Mouse (Mus musculus) neural tube, embryonic 12.5 days (tissue): ENCODE measurements around the gene Rnaseh2a. TPM values are rescaled to one million over a fixed set of nuclear protein-coding genes. Genes with fewer than 3 reads are reported as not detected.

Source experiments
- ATAC-seq: fragments of 200-750 bp; cut with Nextera tagmentation; 2 replicates; pipeline ENCODE4 v1.8.0; 2017; ENCODE audit warnings: low read depth, mild to moderate bottlenecking, moderate TSS enrichment, moderate library complexity; ENCODE audit not compliant: low FRiP score
- H3K27ac ChIP-seq: fragments of 300-500 bp; sonication (generic); 2 replicates; pipeline ENCODE4 v1.5.1; 2016
- H3K27me3 ChIP-seq: fragments of 300-500 bp; sonication (generic); replicated peaks from 2 replicates; pipeline ENCODE4 v1.6.1; 2016; ENCODE audit warnings: mild to moderate bottlenecking
- H3K36me3 ChIP-seq: fragments of 300-500 bp; sonication (generic); 2 replicates; pipeline ENCODE4 v1.6.1; 2016; ENCODE audit warnings: mild to moderate bottlenecking
- H3K4me1 ChIP-seq: fragments of 300-500 bp; sonication (generic); 2 replicates; pipeline ENCODE4 v1.6.1; 2016
- H3K4me2 ChIP-seq: fragments of 300-500 bp; sonication (generic); replicated peaks from 2 replicates; pipeline ENCODE4 v1.6.1; 2016; ENCODE audit warnings: mild to moderate bottlenecking
- H3K4me3 ChIP-seq: fragments of 300-500 bp; sonication (generic); 2 replicates; pipeline ENCODE4 v1.5.1; 2016
- H3K9ac ChIP-seq: fragments of 300-500 bp; sonication (generic); 2 replicates; pipeline ENCODE4 v1.6.1; 2016; ENCODE audit warnings: mild to moderate bottlenecking
- H3K9me3 ChIP-seq: fragments of 300-500 bp; sonication (generic); 2 replicates; pipeline ENCODE4 v1.6.1; 2016; ENCODE audit warnings: mild to moderate bottlenecking
- WGBS: fragments of 180-500 bp; shearing (Covaris S2); methylation state at CpG from one replicate; pipeline ENCODE4 v1.1.7; 2016; 5-methylcytosine and 5-hydroxymethylcytosine counted together
- polyA plus RNA-seq: library from polyadenylated mRNA; unstranded; fragments of >200 nt; fragmentation: Nextera tagmentation; extraction: Ambion mirVana; gene quantifications from 2 replicates; pipeline ENCODE4 v1.2.1, GENCODE M21; 2016

The Rnaseh2a gene
- polyA plus RNA-seq = 78.4 and 85.2 TPM in 2 replicates

GRCm38 (mm10) chr8:84969241-84970134 is at the start of gene Rnaseh2a, which contains the start of the genes Gm49661 and Prdx2:
Gene Rnaseh2a, minus strand, starts transcription at chr8:84969767.
Gene Gm49661, minus strand, starts transcription at chr8:84969433.
Gene Prdx2, plus strand, starts transcription at chr8:84969587.
- Histone ChIP-seq H3K27me3 (no peaks in the 10 kb centered on the region), H3K9ac (peak within 1 kb of the TSS; percentile 96), H3K4me2 (peak within 1 kb of the TSS; percentile 91), H3K9me3 (no peaks in the 10 kb centered on the region), H3K4me3 (peak within 1 kb of the TSS; percentile 80), H3K4me1 (peaks cover 26% of the 10 kb centered on the region), H3K36me3 (peaks cover 36% of the 10 kb centered on the region), H3K27ac (peak within 1 kb of the TSS; percentile 50)
- WGBS = under 1% methylated on average over 56 of the region's 56 CpGs
- peak; percentile 74 for ATAC-seq

GRCm38 (mm10) chr8:85017209-85017608 is 47.6 kb upstream of the Rnaseh2a start:
- Histone ChIP-seq H3K4me2 (no peak overlapping the region), H3K9ac (no peak overlapping the region), H3K27ac (no peak overlapping the region), H3K4me1 (peaks cover 7% of the 10 kb centered on the region; the same call in 1 of the 2 replicates), H3K9me3 (no peaks in the 10 kb centered on the region), H3K27me3 (peaks cover 27% of the 10 kb centered on the region), H3K4me3 (no peak overlapping the region), H3K36me3 (peaks cover 50% of the 10 kb centered on the region)
- 63% methylated on average over 5 of the region's 5 CpGs for WGBS
- no peak for ATAC-seq

GRCm38 (mm10) chr8:85016724-85017123 is 47.2 kb upstream of the Rnaseh2a start:
- no peak overlapping the region for H3K27ac ChIP-seq
- ATAC-seq = no peak
- H3K36me3 ChIP-seq = peaks cover 46% of the 10 kb centered on the region
- peaks cover 7% of the 10 kb centered on the region; the same call in 1 of the 2 replicates for H3K4me1 ChIP-seq
- H3K9me3 ChIP-seq = no peaks in the 10 kb centered on the region
- H3K4me2 ChIP-seq = no peak overlapping the region
- H3K4me3 ChIP-seq = no peak overlapping the region
- no peak overlapping the region for H3K9ac ChIP-seq
- H3K27me3 ChIP-seq = peaks cover 30% of the 10 kb centered on the region
- 74% methylated on average over 10 of the region's 10 CpGs for WGBS

- Histone ChIP-seq H3K27me3 (peaks cover 45% of the 10 kb centered on the region), H3K27ac (no peak within 1 kb of the TSS), H3K4me3 (peak within 1 kb of the TSS; percentile 19; the same call in 1 of the 2 replicates), H3K4me2 (peak within 1 kb of the TSS; percentile 66), H3K9me3 (no peaks in the 10 kb centered on the region), H3K9ac (peak within 1 kb of the TSS; percentile 42; the same call in 1 of the 2 replicates), H3K4me1 (peaks cover 7% of the 10 kb centered on the region; the same call in 1 of the 2 replicates), H3K36me3 (peaks cover 25% of the 10 kb centered on the region)
- WGBS = 38% methylated on average over 1 of the region's 2 CpGs
- ATAC-seq = no peak
These were observed 44.9 kb upstream of the Rnaseh2a start, which contains the start of gene Best2 for GRCm38 (mm10) chr8:85014431-85014830. Gene Best2, minus strand, starts transcription at chr8:85014531.

- Histone ChIP-seq H3K4me3 (peak overlapping the region; percentile 19; the same call in 1 of the 2 replicates), H3K9ac (peak overlapping the region; percentile 42; the same call in 1 of the 2 replicates), H3K4me1 (peaks cover 7% of the 10 kb centered on the region; the same call in 1 of the 2 replicates), H3K36me3 (peaks cover 14% of the 10 kb centered on the region), H3K4me2 (peak overlapping the region; percentile 66), H3K27ac (no peak overlapping the region), H3K27me3 (peaks cover 53% of the 10 kb centered on the region), H3K9me3 (no peaks in the 10 kb centered on the region)
- 4% methylated on average over 25 of the region's 26 CpGs for WGBS
- peak; percentile 69 for ATAC-seq
These were observed 43.8 kb upstream of the Rnaseh2a start for GRCm38 (mm10) chr8:85013230-85013840.

GRCm38 (mm10) chr8:85011242-85011641 is 41.7 kb upstream of the Rnaseh2a start:
- Histone ChIP-seq H3K36me3 (no peaks in the 10 kb centered on the region), H3K4me1 (peaks cover 7% of the 10 kb centered on the region; the same call in 1 of the 2 replicates), H3K9ac (no peak overlapping the region), H3K9me3 (no peaks in the 10 kb centered on the region), H3K27ac (no peak overlapping the region), H3K4me3 (no peak overlapping the region), H3K4me2 (no peak overlapping the region), H3K27me3 (peaks cover 60% of the 10 kb centered on the region)
- WGBS = 17% methylated on average over 28 of the region's 28 CpGs
- no peak for ATAC-seq

- Histone ChIP-seq H3K27me3 (peaks cover 38% of the 10 kb centered on the region), H3K4me3 (no peak overlapping the region), H3K4me2 (no peak overlapping the region), H3K9me3 (no peaks in the 10 kb centered on the region), H3K36me3 (peaks cover 3% of the 10 kb centered on the region; the same call in 1 of the 2 replicates), H3K4me1 (no peaks in the 10 kb centered on the region), H3K27ac (no peak overlapping the region), H3K9ac (no peak overlapping the region)
- 15% methylated on average over 25 of the region's 25 CpGs for WGBS
- no peak for ATAC-seq
These were observed 38.1 kb upstream of the Rnaseh2a start for GRCm38 (mm10) chr8:85007686-85008085.

- H3K36me3 ChIP-seq = peaks cover 2% of the 10 kb centered on the region; the same call in 1 of the 2 replicates
- H3K9ac ChIP-seq = peak overlapping the region; percentile 36; the same call in 1 of the 2 replicates
- WGBS = 8% methylated on average over 19 of the region's 19 CpGs
- no peak overlapping the region; the same call in 1 of the 2 replicates for H3K4me3 ChIP-seq
- H3K9me3 ChIP-seq = 0 out of 2 replicates have a peak, but pooled peaks cover 3% of the 10 kb centered on the region
- peak overlapping the region; percentile 49 for H3K4me2 ChIP-seq
- H3K4me1 ChIP-seq = peaks cover 9% of the 10 kb centered on the region; the same call in 1 of the 2 replicates
- ATAC-seq = peak; percentile 75
- H3K27ac ChIP-seq = no peak overlapping the region
- H3K27me3 ChIP-seq = peaks cover 16% of the 10 kb centered on the region
These were observed 28.2 kb upstream of the Rnaseh2a start for GRCm38 (mm10) chr8:84997649-84998295.

- Histone ChIP-seq H3K36me3 (no peaks in the 10 kb centered on the region), H3K27ac (no peak overlapping the region), H3K27me3 (peaks cover 16% of the 10 kb centered on the region), H3K9me3 (0 out of 2 replicates have a peak, but pooled peaks cover 3% of the 10 kb centered on the region), H3K9ac (no peak overlapping the region), H3K4me1 (peaks cover 9% of the 10 kb centered on the region; the same call in 1 of the 2 replicates), H3K4me3 (no peak overlapping the region), H3K4me2 (no peak overlapping the region)
- 79% methylated on average over 5 of the region's 5 CpGs for WGBS
- ATAC-seq = no peak
These were observed 27.4 kb upstream of the Rnaseh2a start for GRCm38 (mm10) chr8:84996978-84997377.

GRCm38 (mm10) chr8:84995680-84996079 is 26.1 kb upstream of the Rnaseh2a start:
- H3K4me1 ChIP-seq = peaks cover 14% of the 10 kb centered on the region; the same call in 1 of the 2 replicates
- H3K27ac ChIP-seq = no peak overlapping the region
- H3K9me3 ChIP-seq = 0 out of 2 replicates have a peak, but pooled peaks cover 3% of the 10 kb centered on the region
- WGBS = 23% methylated on average over 25 of the region's 25 CpGs
- H3K27me3 ChIP-seq = peaks cover 16% of the 10 kb centered on the region
- H3K36me3 ChIP-seq = no peaks in the 10 kb centered on the region
- peak overlapping the region; percentile 26; the same call in 1 of the 2 replicates for H3K9ac ChIP-seq
- no peak overlapping the region for H3K4me3 ChIP-seq
- ATAC-seq = no peak
- 0 out of 2 replicates have a peak overlapping the region, but pooled peaks have one; percentile 20 for H3K4me2 ChIP-seq

GRCm38 (mm10) chr8:84994375-84994774 is 24.8 kb upstream of the Rnaseh2a start:
- Histone ChIP-seq H3K4me2 (no peak overlapping the region), H3K27ac (no peak overlapping the region), H3K4me3 (no peak overlapping the region), H3K9ac (no peak overlapping the region), H3K36me3 (no peaks in the 10 kb centered on the region), H3K4me1 (peaks cover 15% of the 10 kb centered on the region; the same call in 1 of the 2 replicates), H3K27me3 (peaks cover 16% of the 10 kb centered on the region), H3K9me3 (0 out of 2 replicates have a peak, but pooled peaks cover 3% of the 10 kb centered on the region)
- WGBS = 95% methylated on average over 9 of the region's 9 CpGs
- no peak for ATAC-seq
